28 mouse cellular contexts compared by ENCODE assay signal in genomic region chr12:15216180-15216579, GRCm38 (mm10).
DNase-seq lines count a peak whose midpoint lies in the region; ATAC-seq lines count a peak whose summit lies in the region.
"Had no signal": no experiment of that assay in that cellular context is flagged by ENCODE, and none has a peak within 500 bp of the region (broad histone marks: within the 10 kb centered on the region; RNA-seq: fewer than 3 reads in every experiment).

No protein-coding gene starts in this region.

- no peaks in the 10 kb centered on the region for H3K4me1 ChIP-seq in hindbrain, embryonic 12.5 days
- no peaks in the 10 kb centered on the region for H3K4me1 ChIP-seq in hindbrain, embryonic 11.5 days (replicated peaks; ENCODE audit: control insufficient read depth, insufficient read depth, low read length)
- peaks cover 5% of the 10 kb centered on the region for H3K4me1 ChIP-seq in neural tube, embryonic 13.5 days (replicated peaks)
- peaks cover 3% of the 10 kb centered on the region; the same call in 1 of the 2 replicates for H3K4me1 ChIP-seq in neural tube, embryonic 15.5 days
- peaks cover 13% of the 10 kb centered on the region; the same call in 1 of the 2 replicates for H3K4me1 ChIP-seq in hindbrain, embryonic 15.5 days (replicated peaks)
- H3K4me1 ChIP-seq: embryonic facial prominence, embryonic 13.5 days; heart, embryonic 10.5 days; heart, embryonic 15.5 days; limb, embryonic 13.5 days; lung, embryonic 15.5 days; midbrain, embryonic 12.5 days had no signal

- no peak overlapping the region for H3K9ac ChIP-seq in hindbrain, embryonic 12.5 days
- H3K9ac ChIP-seq in hindbrain, embryonic 11.5 days (ENCODE audit: low read depth, low read length), result no peak overlapping the region
- H3K9ac ChIP-seq in neural tube, embryonic 13.5 days, result no peak overlapping the region
- H3K9ac ChIP-seq in neural tube, embryonic 15.5 days (replicated peaks), result no peak overlapping the region
- no peak overlapping the region for H3K9ac ChIP-seq in hindbrain, embryonic 15.5 days
- H3K9ac ChIP-seq: embryonic facial prominence, embryonic 13.5 days; heart, embryonic 15.5 days; limb, embryonic 13.5 days; lung, embryonic 15.5 days; midbrain, embryonic 12.5 days had no signal

- no peaks in the 10 kb centered on the region for H3K36me3 ChIP-seq in hindbrain, embryonic 12.5 days
- H3K36me3 ChIP-seq in hindbrain, embryonic 11.5 days (ENCODE audit: control insufficient read depth, insufficient read depth, low read length), result no peaks in the 10 kb centered on the region
- H3K36me3 ChIP-seq in neural tube, embryonic 13.5 days, result no peaks in the 10 kb centered on the region
- no peaks in the 10 kb centered on the region for H3K36me3 ChIP-seq in neural tube, embryonic 15.5 days
- H3K36me3 ChIP-seq in hindbrain, embryonic 15.5 days, result no peaks in the 10 kb centered on the region
- H3K36me3 ChIP-seq: embryonic facial prominence, embryonic 13.5 days; heart, embryonic 10.5 days; heart, embryonic 15.5 days; limb, embryonic 13.5 days; lung, embryonic 15.5 days; midbrain, embryonic 12.5 days had no signal

- no peak for DNase-seq in hindbrain, embryonic 11.5 days (ENCODE audit: low spot score)
- no peak for DNase-seq in right cerebral cortex, postnatal 36 days (ENCODE audit: low spot score in 2 of 2)
- DNase-seq in layer of hippocampus, postnatal 36 days, result no peak
- DNase-seq: adrenal gland, postnatal 25 days; B cell, adult 2 months; cerebellum, adult 8-10 months; gastrocnemius, postnatal 14 days; heart, adult 11 months; kidney, adult 11 months; kidney, postnatal 14 days; right cerebral cortex, postnatal 25 days; thymus, adult 18-20 months; thymus, postnatal 25 days had no signal

- H3K4me3 ChIP-seq in hindbrain, embryonic 12.5 days, result no peak overlapping the region
- H3K4me3 ChIP-seq in hindbrain, embryonic 11.5 days (ENCODE audit: low read depth, low read length), result no peak overlapping the region
- no peak overlapping the region for H3K4me3 ChIP-seq in neural tube, embryonic 13.5 days
- H3K4me3 ChIP-seq in neural tube, embryonic 15.5 days (replicated peaks), result no peak overlapping the region
- H3K4me3 ChIP-seq in hindbrain, embryonic 15.5 days, result no peak overlapping the region
- H3K4me3 ChIP-seq: embryonic facial prominence, embryonic 13.5 days; heart, embryonic 10.5 days; heart, embryonic 15.5 days; left cerebral cortex, adult 2 months; limb, embryonic 13.5 days; lung, embryonic 15.5 days; midbrain, embryonic 12.5 days; myocyte had no signal

- no peaks in the 10 kb centered on the region for H3K27me3 ChIP-seq in hindbrain, embryonic 12.5 days
- no peaks in the 10 kb centered on the region for H3K27me3 ChIP-seq in hindbrain, embryonic 11.5 days (ENCODE audit: control insufficient read depth, insufficient read depth, low read length)
- no peaks in the 10 kb centered on the region for H3K27me3 ChIP-seq in neural tube, embryonic 13.5 days
- H3K27me3 ChIP-seq in neural tube, embryonic 15.5 days (replicated peaks), result no peaks in the 10 kb centered on the region
- H3K27me3 ChIP-seq in hindbrain, embryonic 15.5 days, result no peaks in the 10 kb centered on the region
- H3K27me3 ChIP-seq: embryonic facial prominence, embryonic 13.5 days; heart, embryonic 15.5 days; limb, embryonic 13.5 days; lung, embryonic 15.5 days; midbrain, embryonic 12.5 days had no signal

- no peaks in the 10 kb centered on the region for H3K9me3 ChIP-seq in hindbrain, embryonic 12.5 days (replicated peaks)
- no peaks in the 10 kb centered on the region for H3K9me3 ChIP-seq in hindbrain, embryonic 11.5 days (ENCODE audit: control insufficient read depth, low read length)
- no peaks in the 10 kb centered on the region for H3K9me3 ChIP-seq in neural tube, embryonic 13.5 days
- no peaks in the 10 kb centered on the region for H3K9me3 ChIP-seq in neural tube, embryonic 15.5 days (replicated peaks)
- no peaks in the 10 kb centered on the region for H3K9me3 ChIP-seq in hindbrain, embryonic 15.5 days
- H3K9me3 ChIP-seq: embryonic facial prominence, embryonic 13.5 days; heart, embryonic 10.5 days; heart, embryonic 15.5 days; limb, embryonic 13.5 days; lung, embryonic 15.5 days; midbrain, embryonic 12.5 days had no signal

- WGBS in hindbrain, embryonic 12.5 days, result 56% methylated on average over 3 of the region's 3 CpGs
- WGBS in hindbrain, embryonic 11.5 days, result 64% methylated on average over 3 of the region's 3 CpGs
- WGBS in neural tube, embryonic 13.5 days, result 34% methylated on average over 3 of the region's 3 CpGs
- 27% methylated on average over 3 of the region's 3 CpGs for WGBS in neural tube, embryonic 15.5 days
- 42% methylated on average over 3 of the region's 3 CpGs for WGBS in hindbrain, embryonic 15.5 days

- ATAC-seq in hindbrain, embryonic 12.5 days (ENCODE audit: low FRiP score), result peak; percentile 61; the same call in 1 of the 2 replicates
- no peak for ATAC-seq in hindbrain, embryonic 11.5 days (ENCODE audit: low FRiP score)
- ATAC-seq in neural tube, embryonic 13.5 days (ENCODE audit: low read depth), result peak; percentile 13; the same call in 1 of the 2 replicates
- no peak for ATAC-seq in neural tube, embryonic 15.5 days (ENCODE audit: low FRiP score)
- ATAC-seq in hindbrain, embryonic 15.5 days (ENCODE audit: low FRiP score, low read depth), result 0 out of 2 replicates have a peak, but pooled peaks have one; percentile 34
- ATAC-seq: inflammation-experienced regulatory T-cells, adult 6 months had no signal

- no peak overlapping the region for H3K4me2 ChIP-seq in hindbrain, embryonic 12.5 days (replicated peaks)
- H3K4me2 ChIP-seq in hindbrain, embryonic 11.5 days (replicated peaks; ENCODE audit: low read depth, low read length), result no peak overlapping the region
- H3K4me2 ChIP-seq in neural tube, embryonic 13.5 days, result no peak overlapping the region
- no peak overlapping the region for H3K4me2 ChIP-seq in neural tube, embryonic 15.5 days
- H3K4me2 ChIP-seq in hindbrain, embryonic 15.5 days, result no peak overlapping the region
- H3K4me2 ChIP-seq: embryonic facial prominence, embryonic 13.5 days; heart, embryonic 15.5 days; limb, embryonic 13.5 days; liver, embryonic 11.5 days; lung, embryonic 15.5 days; midbrain, embryonic 12.5 days had no signal

- no peak overlapping the region for H3K27ac ChIP-seq in hindbrain, embryonic 12.5 days
- H3K27ac ChIP-seq in hindbrain, embryonic 11.5 days (ENCODE audit: low read depth, low read length), result no peak overlapping the region
- 0 out of 2 replicates have a peak overlapping the region, but pooled peaks have one; percentile 23 for H3K27ac ChIP-seq in neural tube, embryonic 13.5 days (replicated peaks)
- H3K27ac ChIP-seq in neural tube, embryonic 15.5 days (replicated peaks), result no peak overlapping the region
- no peak overlapping the region for H3K27ac ChIP-seq in hindbrain, embryonic 15.5 days (replicated peaks)
- H3K27ac ChIP-seq: embryonic facial prominence, embryonic 13.5 days; heart, embryonic 10.5 days; heart, embryonic 15.5 days; left cerebral cortex, adult 2 months; limb, embryonic 13.5 days; lung, embryonic 15.5 days; midbrain, embryonic 12.5 days; stomach, postnatal 0 days had no signal

Comparison
In these comparisons a context has a peak if more than half of its experiments do, and no peak if none do; other contexts are left out.
1. ATAC-seq: peak in hindbrain, embryonic 12.5 days (single experiment), neural tube, embryonic 13.5 days (single experiment) and hindbrain, embryonic 15.5 days (single experiment); none in hindbrain, embryonic 11.5 days (single experiment) and neural tube, embryonic 15.5 days (single experiment).